Mouse (Mus musculus) heart, postnatal 10 days (tissue): ENCODE data around the gene Usp19. TPM values are rescaled to one million over a fixed set of nuclear protein-coding genes. Genes with fewer than 3 reads are reported as not detected.

Experiments used
- DNase-seq, 2 experiments: peaks; one replicate each; pipeline ENCODE4 v3.0.0; 2021
- intact Hi-C: fragments of 180-260 bp; cut with DNase I; formaldehyde crosslinking; loops from one replicate; pipeline ENCODE4 v1.15.1; 2025
- total RNA-seq, 2 experiments: library from RNA; stranded (reverse); gene quantifications; 2 replicates each; pipeline ENCODE4 v1.2.3; 2021

Usp19 gene
- 100 to 1,000 TPM in 1 of 2 experiments, 10 to 100 TPM in 1; 98.4 to 103 TPM for total RNA-seq

DNA sequence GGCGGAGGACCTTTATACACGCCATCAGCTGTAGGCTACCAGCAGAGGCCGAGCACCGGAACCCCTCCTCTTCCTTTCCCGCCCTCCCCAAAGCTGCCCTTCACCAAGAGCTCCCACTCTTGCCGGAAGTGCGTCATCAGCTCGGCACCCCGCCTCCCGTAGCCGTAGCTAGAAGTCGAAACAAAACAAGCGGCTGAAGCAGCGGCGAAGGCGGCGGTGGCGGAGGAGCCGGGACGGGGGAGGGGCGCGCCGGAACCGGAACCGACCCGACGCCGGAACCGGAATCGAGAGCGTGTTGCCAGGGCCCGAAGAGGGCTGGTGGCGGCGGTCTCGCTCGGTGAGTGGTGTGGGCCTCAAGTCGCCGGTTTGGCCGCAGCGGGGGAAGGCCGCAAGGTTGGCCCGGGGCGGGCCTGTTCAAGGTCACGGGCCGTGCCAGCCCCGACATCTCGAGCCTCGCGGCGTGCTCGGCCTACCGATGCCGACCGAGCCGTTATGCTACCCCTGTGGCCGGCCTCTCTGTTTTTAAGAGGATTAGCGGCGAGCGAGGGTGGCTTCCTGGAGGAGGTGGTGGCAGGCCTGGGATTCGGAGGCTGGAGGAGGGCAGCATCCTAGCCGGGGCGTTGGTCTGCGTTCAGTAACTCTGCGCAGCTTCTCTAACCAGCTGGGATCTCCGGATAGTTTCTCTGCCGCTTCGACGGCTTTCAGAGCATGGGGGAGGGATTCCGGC lies at the start of gene Usp19:
TSS of gene Usp19 (plus strand) at position 44 of the 727 bp plus-strand sequence.
- intact Hi-C loops, result no loop called here
- DNase-seq, result peak; percentile 97

GRCm38 (mm10) chr9:108441236-108441919 lies 49.0 kb upstream of the Usp19 start:
- intact Hi-C loops, result no loop called here
- DNase-seq, result peak in 1 of 2 experiments; percentile 39

DNA sequence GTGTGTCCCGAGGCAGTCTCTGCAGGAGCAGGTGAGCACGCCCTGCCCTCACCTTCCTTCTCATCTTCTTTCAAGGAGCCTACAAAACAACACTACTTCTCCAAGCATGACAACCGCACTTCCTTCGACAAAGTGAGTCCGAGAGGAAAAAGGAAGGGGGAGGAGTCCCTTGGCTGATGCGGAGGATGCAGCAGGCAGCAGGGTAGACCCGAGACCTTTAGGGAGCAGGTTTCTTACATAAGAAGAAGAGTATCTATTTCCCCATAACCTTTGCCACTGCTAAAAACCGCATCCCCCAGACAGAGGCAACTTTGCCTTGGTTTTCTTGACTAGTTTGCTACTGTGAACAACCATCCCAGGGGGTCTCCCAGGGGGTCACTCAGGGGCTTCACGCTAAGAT lies 45.3 kb upstream of the Usp19 start:
- no peak for DNase-seq
- intact Hi-C loops, result no loop called here

GRCm38 (mm10) chr9:108449860-108450259 lies 40.5 kb upstream of the Usp19 start:
- intact Hi-C loops, result loop anchor here (5.0 kb wide), 1 partner anchor 68 kb away; no protein-coding TSS in a partner anchor
- DNase-seq, result peak; percentile 72 to 80

GRCm38 (mm10) chr9:108450292-108451169 lies 39.9 kb upstream of the Usp19 start:
- intact Hi-C loops, result loop anchor here (5.0 kb wide), 1 partner anchor 68 kb away; no protein-coding TSS in a partner anchor
- DNase-seq, result peak; percentile 76 to 77

DNA sequence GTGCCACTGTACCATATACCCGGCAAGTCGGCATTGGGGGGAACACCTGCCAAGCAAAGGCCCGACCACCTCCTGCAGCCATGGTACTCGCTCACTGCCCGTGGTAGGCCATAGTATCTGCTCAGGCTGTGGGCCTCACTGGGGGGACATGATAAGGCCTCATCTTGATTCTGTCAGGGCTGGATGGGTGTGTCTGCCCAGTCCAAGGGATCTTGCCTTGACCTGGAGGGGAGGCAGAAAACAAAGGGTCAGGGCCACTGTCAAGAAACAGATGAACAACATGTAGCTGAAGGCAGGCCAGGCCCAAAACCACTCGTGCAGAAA lies 39.3 kb upstream of the Usp19 start:
- intact Hi-C loops, result loop anchor here (5.0 kb wide), 1 partner anchor 69 kb away; no protein-coding TSS in a partner anchor
- no peak for DNase-seq

- intact Hi-C loops, result loop anchor here (5.0 kb wide), 1 partner anchor 69 kb away; no protein-coding TSS in a partner anchor
- no peak for DNase-seq
These were observed 38.8 kb upstream of the Usp19 start for GRCm38 (mm10) chr9:108451519-108452160.

DNA sequence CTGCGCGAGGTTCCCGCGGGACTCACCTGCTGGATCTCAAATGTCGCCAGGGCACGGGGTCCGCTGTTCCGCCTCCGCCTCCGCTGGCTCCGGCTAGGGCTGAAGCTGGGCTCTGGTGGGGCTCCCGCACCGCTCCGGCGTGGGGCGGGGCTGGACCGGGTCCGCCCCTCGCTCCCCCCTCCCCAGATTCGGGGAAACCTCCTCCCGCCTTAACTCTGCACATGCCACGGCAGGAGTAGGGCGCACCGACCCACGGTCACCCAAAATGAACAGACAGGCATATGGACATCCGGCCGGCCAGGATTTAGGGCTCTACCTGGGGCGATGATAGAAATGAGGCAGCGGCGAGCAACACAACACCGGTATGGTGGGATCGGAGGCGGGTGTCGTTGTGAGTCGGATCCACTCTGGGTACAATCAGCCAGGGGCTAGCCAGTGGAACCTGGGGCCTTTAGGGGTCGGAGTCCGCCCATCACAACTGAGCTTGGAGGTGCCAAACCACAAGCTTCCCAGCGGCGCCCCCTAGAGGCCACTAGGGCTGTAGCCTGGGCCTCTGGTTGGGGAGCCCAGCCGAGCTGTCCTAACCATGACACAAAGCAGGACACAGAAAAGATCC lies 38.0 kb upstream of the Usp19 start:
- peak; percentile 92 to 95 for DNase-seq

DNA sequence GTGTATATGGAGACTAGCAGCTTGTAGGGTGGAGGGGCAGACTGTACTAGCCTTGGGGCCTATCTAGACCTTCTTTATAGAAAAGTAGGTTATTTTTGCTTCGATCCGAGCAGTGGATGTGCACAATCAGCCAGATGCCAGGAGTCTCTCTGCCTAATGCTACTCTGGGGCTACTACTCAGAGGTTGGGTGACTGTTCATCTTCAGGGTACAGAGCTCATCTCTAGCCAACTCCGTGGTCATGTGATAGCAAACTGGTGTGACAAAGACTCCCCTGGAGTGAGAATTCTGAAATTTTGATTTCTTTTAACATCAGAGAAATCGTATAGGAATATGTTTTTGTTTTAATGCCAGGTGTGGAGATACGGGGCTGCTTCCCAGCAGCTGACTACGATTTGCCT lies 37.5 kb upstream of the Usp19 start:
- intact Hi-C loops, result loop anchor here (5.0 kb wide), 1 partner anchor 71 kb away; no protein-coding TSS in a partner anchor

More for the DNA sequence above, 38.0 kb upstream of the Usp19 start:
- intact Hi-C loops, result loop anchor here (5.0 kb wide), 1 partner anchor 70 kb away; no protein-coding TSS in a partner anchor

GRCm38 (mm10) chr9:108453458-108453857 lies 36.9 kb upstream of the Usp19 start:
- no peak for DNase-seq
- intact Hi-C loops, result loop anchor here (5.0 kb wide), 1 partner anchor 71 kb away; no protein-coding TSS in a partner anchor

More for the DNA sequence above, 37.5 kb upstream of the Usp19 start:
- no peak for DNase-seq

DNA sequence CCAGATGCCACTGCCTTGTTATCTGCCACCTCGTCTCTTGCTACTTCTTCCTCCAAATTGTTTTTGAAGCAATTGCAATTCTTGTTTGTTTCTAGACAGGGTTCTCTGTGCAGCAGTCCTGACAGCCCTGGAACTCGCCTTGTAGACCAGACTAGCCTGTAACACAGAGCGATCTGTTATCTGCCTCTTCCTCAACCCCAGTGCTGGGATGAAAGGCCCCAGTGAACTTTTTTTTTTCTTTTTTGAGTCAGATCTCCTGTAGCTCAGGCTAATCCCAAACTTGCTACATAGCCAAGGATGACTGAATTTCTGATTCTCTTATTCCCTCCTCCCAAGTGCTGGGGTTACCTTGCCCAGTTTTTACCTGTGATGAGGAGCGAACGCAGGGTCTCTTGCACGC lies 36.0 kb upstream of the Usp19 start:
- intact Hi-C loops, result loop anchor here (5.0 kb wide), 1 partner anchor 72 kb away; no protein-coding TSS in a partner anchor
- DNase-seq, result no peak

- intact Hi-C loops, result no loop called here
These were observed 34.4 kb upstream of the Usp19 start for GRCm38 (mm10) chr9:108455747-108456571.

DNA sequence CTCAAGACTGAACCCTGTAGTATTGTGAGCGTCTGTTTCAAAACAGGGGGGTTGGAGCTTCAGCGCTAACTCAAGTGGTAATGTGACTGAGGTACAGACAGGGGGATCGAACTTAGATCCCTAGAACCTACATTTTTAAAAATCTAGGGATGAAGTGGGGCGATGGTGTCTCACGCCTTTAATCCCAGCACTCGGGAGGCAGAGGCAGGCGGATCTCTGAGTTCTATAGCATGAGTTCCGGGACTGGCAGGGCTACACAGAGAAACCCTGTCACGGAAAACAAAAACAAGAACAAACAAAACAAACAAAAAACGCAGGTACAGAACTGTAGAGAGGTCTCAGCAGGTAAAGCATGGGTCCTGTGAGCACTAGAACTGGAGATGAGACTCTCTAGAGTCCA lies 33.4 kb upstream of the Usp19 start:
- no peak for DNase-seq
- intact Hi-C loops, result no loop called here

More at GRCm38 (mm10) chr9:108455747-108456571, 34.4 kb upstream of the Usp19 start:
- DNase-seq, result no peak

DNA sequence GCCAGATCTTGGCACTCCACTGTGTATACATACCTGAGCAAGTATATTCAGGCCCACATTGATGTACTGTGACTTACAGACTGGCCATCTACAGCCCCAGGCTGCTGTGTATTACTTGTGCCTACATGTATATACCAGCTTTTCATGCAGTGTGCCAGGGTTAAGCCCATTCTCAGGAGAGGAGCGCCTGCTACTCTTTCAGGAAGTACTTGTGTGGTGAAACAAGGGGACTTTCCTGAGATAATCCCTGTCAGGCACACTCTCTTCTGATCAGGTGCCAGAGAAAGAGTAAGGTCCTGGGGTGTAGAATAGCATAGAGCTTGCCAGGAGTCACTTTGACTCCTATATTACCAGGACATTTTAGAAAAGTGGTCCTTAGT lies 30.5 kb upstream of the Usp19 start:
- DNase-seq, result no peak
- intact Hi-C loops, result loop anchor here (2.0 kb wide), 1 partner anchor 19 kb away; the partner anchor contains the start of gene Lamb2

- intact Hi-C loops, result loop anchor here (2.0 kb wide), 1 partner anchor 18 kb away; the partner anchor contains the start of gene Lamb2
- peak; percentile 87 to 92 for DNase-seq
These were observed 29.9 kb upstream of the Usp19 start, which contains the start of gene Ccdc71 for GRCm38 (mm10) chr9:108460319-108461178. Gene Ccdc71 (plus strand): TSS chr9:108460527.

DNA sequence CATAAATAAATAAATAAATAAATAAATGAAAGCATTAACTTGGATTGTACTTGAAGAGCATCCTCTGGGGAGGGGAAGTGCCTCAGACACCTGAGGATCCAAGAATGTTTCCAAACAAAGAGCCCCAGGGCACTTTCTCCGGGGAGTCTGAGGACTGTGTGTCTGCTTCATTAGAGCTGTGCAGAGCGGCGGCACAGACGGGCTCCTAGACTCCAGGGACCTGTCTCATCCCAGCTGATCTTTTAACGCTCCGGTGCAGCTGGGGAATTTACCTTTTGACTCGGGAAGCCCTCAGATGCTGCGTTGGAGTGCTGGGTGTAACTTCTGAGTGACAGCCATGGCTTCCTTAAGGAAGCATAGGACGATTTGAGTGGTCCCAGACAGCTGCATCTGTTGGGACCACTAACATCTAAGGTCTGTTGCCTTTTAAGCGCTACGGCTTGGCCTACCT lies 29.2 kb upstream of the Usp19 start, which contains the start of gene Klhdc8b:
TSS of gene Klhdc8b (minus strand) at position 401 of the 451 bp plus-strand sequence.
- intact Hi-C loops, result loop anchor here (2.0 kb wide), 1 partner anchor 18 kb away; the partner anchor contains the start of gene Lamb2
- no peak for DNase-seq

DNA sequence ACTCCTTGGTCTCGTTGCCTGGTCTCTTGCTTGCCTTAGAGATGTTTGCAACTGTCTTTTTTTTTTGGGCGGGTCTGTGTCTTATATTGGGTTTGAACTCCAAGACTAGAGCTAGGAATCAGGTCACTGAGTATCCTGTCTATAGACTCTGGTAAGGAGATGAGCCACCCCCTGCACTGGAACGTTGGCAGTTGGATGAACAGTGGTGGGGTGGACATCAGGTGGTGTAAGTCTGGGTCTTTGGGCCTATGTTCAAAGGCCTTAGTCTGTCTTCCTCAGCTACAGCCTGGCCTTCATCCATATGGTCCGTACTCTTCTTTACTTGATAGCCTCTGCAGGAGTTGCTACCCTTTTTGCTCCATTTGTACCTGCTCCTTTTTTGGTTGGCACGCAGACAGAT lies 28.7 kb upstream of the Usp19 start:
- intact Hi-C loops, result loop anchor here (2.0 kb wide), 1 partner anchor 17 kb away; the partner anchor contains the start of gene Lamb2
- DNase-seq, result no peak
